Mouse (Mus musculus) right cerebral cortex, postnatal 14 days (tissue): ENCODE results near the gene Grin3b.
"Not testable (repeated sequence)": the region's sequence is repeated elsewhere in the genome, so short reads cannot be mapped to it uniquely, and the experiment has no call there.

Source experiments
- DNase-seq: peaks from one replicate; pipeline ENCODE4 v3.0.0; 2022

Grin3b gene

GRCm38 (mm10) chr10:79936284-79936910 lies 34.1 kb upstream of the Grin3b start:
- no peak for DNase-seq

GRCm38 (mm10) chr10:79936911-79937441 lies 33.5 kb upstream of the Grin3b start:
- peak; percentile 59 for DNase-seq

- DNase-seq: no peak
Observed at GRCm38 (mm10) chr10:79937775-79938526, 32.6 kb upstream of the Grin3b start.

- no peak for DNase-seq
Observed at GRCm38 (mm10) chr10:79940749-79941148, 29.8 kb upstream of the Grin3b start.

- no peak for DNase-seq
Observed at GRCm38 (mm10) chr10:79942988-79943387, 27.5 kb upstream of the Grin3b start.

GRCm38 (mm10) chr10:79943471-79943901 lies 27.0 kb upstream of the Grin3b start:
- DNase-seq: no peak

- no peak for DNase-seq
Observed at GRCm38 (mm10) chr10:79945507-79946234, 24.8 kb upstream of the Grin3b start.

GRCm38 (mm10) chr10:79946752-79947322 lies 23.7 kb upstream of the Grin3b start:
- DNase-seq: no peak

GRCm38 (mm10) chr10:79947502-79947901 lies 23.0 kb upstream of the Grin3b start:
- DNase-seq: no peak

GRCm38 (mm10) chr10:79949873-79950272 lies 20.6 kb upstream of the Grin3b start:
- no peak for DNase-seq

GRCm38 (mm10) chr10:79950661-79951060 lies 19.9 kb upstream of the Grin3b start:
- DNase-seq: no peak

GRCm38 (mm10) chr10:79953946-79954345 lies 16.6 kb upstream of the Grin3b start:
- no peak for DNase-seq

GRCm38 (mm10) chr10:79955691-79956090 lies 14.8 kb upstream of the Grin3b start:
- no peak for DNase-seq

GRCm38 (mm10) chr10:79956643-79957154 lies 13.8 kb upstream of the Grin3b start:
- DNase-seq: no peak

- peak; percentile 74 for DNase-seq
Observed at GRCm38 (mm10) chr10:79958140-79958816, 12.2 kb upstream of the Grin3b start.

GRCm38 (mm10) chr10:79959412-79959811 lies 11.1 kb upstream of the Grin3b start:
- not testable (repeated sequence) for DNase-seq

- DNase-seq: peak; percentile 98
Observed at GRCm38 (mm10) chr10:79959847-79960601, 10.5 kb upstream of the Grin3b start, which contains the start of gene Wdr18. TSS of gene Wdr18 (plus strand) at chr10:79960152.

GRCm38 (mm10) chr10:79960671-79961294 lies 9.7 kb upstream of the Grin3b start:
- DNase-seq: no peak

GRCm38 (mm10) chr10:79964727-79965126 lies 5.8 kb upstream of the Grin3b start:
- DNase-seq: no peak

- no peak for DNase-seq
Observed at GRCm38 (mm10) chr10:79965325-79965724, 5.2 kb upstream of the Grin3b start.

GRCm38 (mm10) chr10:79966886-79967400 lies 3.6 kb upstream of the Grin3b start:
- no peak for DNase-seq
